Mouse (Mus musculus) spleen, postnatal 14 days (tissue): ENCODE data around the gene Zfp970.
"Not testable (repeated sequence)": the region's sequence is repeated elsewhere in the genome, so short reads cannot be mapped to it uniquely, and the experiment has no call there.

Experiments used
- DNase-seq, 2 experiments: peaks; one replicate each; pipeline ENCODE4 v3.0.0; 2021 to 2022; ENCODE audit warnings: low spot score in 2 of 2

Gene Zfp970

GRCm38 (mm10) chr2:177464676-177465075, at the start of gene Zfp970:
Gene Zfp970, plus strand, starts transcription at chr2:177464733.
- not testable (repeated sequence) for DNase-seq

- not testable (repeated sequence) for DNase-seq
These were observed 3.7 kb downstream of the Zfp970 start for GRCm38 (mm10) chr2:177468222-177468621.

- DNase-seq, result not testable (repeated sequence)
These were observed 7.7 kb downstream of the Zfp970 start for GRCm38 (mm10) chr2:177472261-177472660.

GRCm38 (mm10) chr2:177481971-177482370, 17.4 kb downstream of the Zfp970 start:
- DNase-seq, result not testable (repeated sequence)

GRCm38 (mm10) chr2:177483238-177483948, 18.9 kb downstream of the Zfp970 start:
- DNase-seq, result not testable (repeated sequence)

- DNase-seq, result not testable (repeated sequence)
These were observed 33.5 kb downstream of the Zfp970 start, which contains the start of gene Gm14403 for GRCm38 (mm10) chr2:177498067-177498466. Gene Gm14403, plus strand, starts transcription at chr2:177498215.

- DNase-seq, result not testable (repeated sequence)
These were observed 34.6 kb downstream of the Zfp970 start for GRCm38 (mm10) chr2:177499182-177499581.

- not testable (repeated sequence) for DNase-seq
These were observed 40.7 kb downstream of the Zfp970 start for GRCm38 (mm10) chr2:177505211-177505719.

- DNase-seq, result not testable (repeated sequence)
These were observed 46.8 kb downstream of the Zfp970 start for GRCm38 (mm10) chr2:177511381-177511780.

GRCm38 (mm10) chr2:177511972-177512371, 47.4 kb downstream of the Zfp970 start:
- not testable (repeated sequence) for DNase-seq

GRCm38 (mm10) chr2:177513991-177514479, 49.5 kb downstream of the Zfp970 start:
- DNase-seq, result not testable (repeated sequence)

- not testable (repeated sequence) for DNase-seq
These were observed 53.2 kb downstream of the Zfp970 start for GRCm38 (mm10) chr2:177517746-177518145.

GRCm38 (mm10) chr2:177518354-177518753, 53.8 kb downstream of the Zfp970 start:
- DNase-seq, result not testable (repeated sequence)

GRCm38 (mm10) chr2:177518960-177519359, 54.4 kb downstream of the Zfp970 start:
- DNase-seq, result not testable (repeated sequence)

GRCm38 (mm10) chr2:177520035-177520434, 55.5 kb downstream of the Zfp970 start:
- DNase-seq, result no peak

GRCm38 (mm10) chr2:177523061-177523460, 58.5 kb downstream of the Zfp970 start:
- DNase-seq, result no peak

GRCm38 (mm10) chr2:177523674-177524073, 59.1 kb downstream of the Zfp970 start:
- not testable (repeated sequence) for DNase-seq

- not testable (repeated sequence) for DNase-seq
These were observed 59.6 kb downstream of the Zfp970 start for GRCm38 (mm10) chr2:177524171-177524570.
